Mouse (Mus musculus): ENCODE data around the gene Mnd1. TPM values are rescaled to one million over a fixed set of nuclear protein-coding genes. Genes with fewer than 3 reads are reported as not detected.
A peak's percentile ranks its signal among the peaks of the same experiment; 100 is the strongest.

Mnd1 gene
- polyA plus RNA-seq (2014; fragmentation: Nextera tagmentation; extraction: Ambion mirVana), result 14.6 and 16.6 TPM in 2 replicates

DNA sequence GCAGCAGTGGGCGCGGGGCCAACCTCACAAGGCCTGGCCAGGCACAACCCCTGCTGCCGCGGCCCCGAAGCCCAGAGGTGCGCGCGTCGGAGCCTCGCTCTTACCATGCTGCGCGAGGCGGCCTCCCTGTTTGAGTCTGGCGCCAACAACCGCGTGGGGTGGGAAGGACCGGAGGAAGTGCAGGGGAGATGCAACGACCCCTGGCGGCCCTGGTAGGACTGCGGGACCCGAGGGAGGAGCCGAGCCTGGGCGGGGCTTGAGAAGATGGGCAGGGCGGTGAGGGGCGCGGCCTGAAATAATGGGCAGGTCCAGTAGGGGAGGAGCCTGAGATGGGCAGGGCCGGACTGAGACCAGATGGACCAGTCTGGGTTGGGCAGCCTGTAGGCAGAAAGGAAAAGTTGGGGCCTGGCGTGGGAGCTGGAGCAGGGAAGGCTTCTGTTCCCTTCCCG, at the start of gene Mnd1:
TSS of gene Mnd1 (minus strand) at position 229 of the 449 bp plus-strand sequence.
- H3K9ac ChIP-seq (ENCODE audit: low read length), result peak within 1 kb of the TSS; percentile 76
- no peaks in the 10 kb centered on the region for H3K9me3 ChIP-seq (ENCODE audit: control insufficient read depth, low read length)
- H3K27me3 ChIP-seq (ENCODE audit: control insufficient read depth, insufficient read depth, low read length), result no peaks in the 10 kb centered on the region
- H3K4me1 ChIP-seq (ENCODE audit: control insufficient read depth, insufficient read depth, low read length), result peaks cover 3% of the 10 kb centered on the region; the same call in 1 of the 2 replicates
- DNase-seq (ENCODE audit: low spot score) (peak; percentile 100), ATAC-seq (ENCODE audit: insufficient number of reproducible peaks, low FRiP score, low TSS enrichment, low read depth) (peak; percentile 98)
- H3K36me3 ChIP-seq (ENCODE audit: control insufficient read depth, insufficient read depth, low read length), result no peaks in the 10 kb centered on the region
- peak within 1 kb of the TSS; percentile 92 for H3K4me2 ChIP-seq (ENCODE audit: low read depth, severe bottlenecking)
- peak within 1 kb of the TSS; percentile 84 for H3K27ac ChIP-seq (replicated peaks; ENCODE audit: low read depth, low read length)
- peak within 1 kb of the TSS; percentile 44 for H3K4me3 ChIP-seq (ENCODE audit: low read depth, low read length)
- 0% methylated on average over 29 of the region's 29 CpGs for WGBS

DNA sequence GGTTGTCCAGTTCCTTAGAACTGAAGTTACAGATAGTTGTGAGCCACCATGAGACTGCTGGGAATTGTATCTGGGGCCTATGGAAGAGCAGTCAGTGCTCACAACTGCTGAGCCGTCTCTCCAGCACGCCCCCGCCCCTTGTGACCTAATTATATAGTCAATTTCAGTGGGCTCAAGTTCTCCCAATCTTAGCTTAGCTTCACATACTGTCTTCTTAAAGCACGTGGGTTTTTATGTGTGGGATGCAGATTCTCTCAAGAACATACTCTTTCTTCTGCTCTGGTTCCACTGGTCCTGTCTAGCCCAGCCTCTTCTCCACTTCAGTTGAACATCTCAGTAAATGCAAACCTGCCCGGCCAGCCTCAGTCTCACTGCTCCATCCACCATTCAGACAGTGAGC, 49.1 kb upstream of the Mnd1 start:
- H3K4me1 ChIP-seq (ENCODE audit: control insufficient read depth, insufficient read depth, low read length), result no peaks in the 10 kb centered on the region
- no peak for DNase-seq (ENCODE audit: low spot score)
- H3K4me2 ChIP-seq (ENCODE audit: low read depth, severe bottlenecking), result no peak overlapping the region
- no peak for ATAC-seq (ENCODE audit: insufficient number of reproducible peaks, low FRiP score, low TSS enrichment, low read depth)
- no peak overlapping the region for H3K27ac ChIP-seq (replicated peaks; ENCODE audit: low read depth, low read length)
- no peaks in the 10 kb centered on the region for H3K36me3 ChIP-seq (ENCODE audit: control insufficient read depth, insufficient read depth, low read length)
- H3K9ac ChIP-seq (ENCODE audit: low read length), result no peak overlapping the region
- no peak overlapping the region for H3K4me3 ChIP-seq (ENCODE audit: low read depth, low read length)
- no peaks in the 10 kb centered on the region for H3K27me3 ChIP-seq (ENCODE audit: control insufficient read depth, insufficient read depth, low read length)
- 81% methylated on average over 5 of the region's 5 CpGs for whole genome bisulfite sequencing
- no peaks in the 10 kb centered on the region for H3K9me3 ChIP-seq (ENCODE audit: control insufficient read depth, low read length)

DNA sequence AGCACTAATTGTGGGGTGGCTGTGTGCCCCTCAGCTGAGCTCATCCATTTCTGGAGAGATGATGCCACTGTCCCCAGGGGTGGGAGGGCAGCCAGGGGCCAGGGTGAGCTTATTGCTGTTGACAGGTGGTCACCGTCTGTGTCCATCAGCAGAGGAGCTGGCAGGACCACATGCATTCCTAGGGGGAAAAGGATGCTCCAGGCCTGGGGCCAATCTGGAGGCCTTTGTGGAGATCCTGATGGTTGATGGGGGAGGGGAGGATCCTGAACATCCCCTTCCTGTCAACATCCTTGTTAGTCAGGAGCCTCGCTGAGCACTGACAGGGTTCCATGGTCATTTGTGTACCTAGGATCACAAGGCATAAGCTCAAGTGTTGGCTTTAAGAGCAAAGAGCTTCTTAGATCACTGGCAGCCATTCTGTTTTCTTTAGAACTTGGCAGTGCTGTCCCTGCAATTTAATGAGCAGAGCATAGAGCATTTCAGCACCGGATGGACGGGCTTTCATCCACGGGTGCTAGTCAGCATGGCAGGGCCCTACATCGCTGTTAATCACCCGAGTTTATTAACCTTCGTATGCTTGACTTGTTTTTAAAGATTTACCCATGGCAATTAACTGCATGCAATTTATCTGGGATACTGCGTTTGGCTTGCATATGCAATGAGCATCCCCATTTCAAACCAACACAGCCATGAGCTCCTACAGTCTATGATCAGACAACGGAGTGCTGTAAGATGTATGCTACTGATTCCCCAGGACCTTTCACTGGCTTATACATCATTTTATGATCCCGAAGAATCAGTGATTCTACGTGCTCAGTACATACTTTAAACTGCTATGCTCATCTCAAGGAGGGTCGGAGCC, 45.2 kb upstream of the Mnd1 start:
- Histone ChIP-seq H3K4me2 (ENCODE audit: low read depth, severe bottlenecking) (no peak overlapping the region), H3K36me3 (ENCODE audit: control insufficient read depth, insufficient read depth, low read length) (no peaks in the 10 kb centered on the region), H3K27me3 (ENCODE audit: control insufficient read depth, insufficient read depth, low read length) (no peaks in the 10 kb centered on the region), H3K9ac (ENCODE audit: low read length) (no peak overlapping the region), H3K4me3 (ENCODE audit: low read depth, low read length) (no peak overlapping the region), H3K9me3 (ENCODE audit: control insufficient read depth, low read length) (no peaks in the 10 kb centered on the region), H3K4me1 (ENCODE audit: control insufficient read depth, insufficient read depth, low read length) (no peaks in the 10 kb centered on the region), H3K27ac (replicated peaks; ENCODE audit: low read depth, low read length) (no peak overlapping the region)
- DNase-seq (ENCODE audit: low spot score), result no peak
- no peak for ATAC-seq (ENCODE audit: insufficient number of reproducible peaks, low FRiP score, low TSS enrichment, low read depth)
- 76% methylated on average over 13 of the region's 13 CpGs for WGBS

DNA sequence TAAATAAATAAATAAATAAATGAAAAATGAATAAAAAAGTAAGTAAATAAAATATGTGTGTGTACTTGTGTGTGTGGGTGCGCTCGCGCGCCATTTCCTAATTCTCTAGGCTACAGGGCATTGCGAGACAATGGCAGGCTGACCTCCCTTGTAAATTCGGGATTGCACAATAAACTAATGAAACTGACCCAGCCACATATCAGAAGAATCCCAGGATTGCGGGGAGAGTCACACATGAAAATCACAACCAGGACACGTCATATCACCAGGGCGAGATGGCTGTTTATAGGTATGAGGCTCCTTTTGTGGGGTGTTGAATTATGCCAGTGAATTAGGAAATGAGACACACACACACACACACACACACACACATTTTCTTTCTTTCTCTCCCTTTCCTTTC, 43.9 kb upstream of the Mnd1 start:
- no peak overlapping the region for H3K27ac ChIP-seq (replicated peaks; ENCODE audit: low read depth, low read length)
- no peaks in the 10 kb centered on the region for H3K27me3 ChIP-seq (ENCODE audit: control insufficient read depth, insufficient read depth, low read length)
- H3K4me2 ChIP-seq (ENCODE audit: low read depth, severe bottlenecking), result no peak overlapping the region
- 95% methylated on average over 9 of the region's 9 CpGs for WGBS
- no peaks in the 10 kb centered on the region for H3K4me1 ChIP-seq (ENCODE audit: control insufficient read depth, insufficient read depth, low read length)
- H3K9ac ChIP-seq (ENCODE audit: low read length), result no peak overlapping the region
- H3K36me3 ChIP-seq (ENCODE audit: control insufficient read depth, insufficient read depth, low read length), result no peaks in the 10 kb centered on the region
- no peak overlapping the region for H3K4me3 ChIP-seq (ENCODE audit: low read depth, low read length)
- no peaks in the 10 kb centered on the region for H3K9me3 ChIP-seq (ENCODE audit: control insufficient read depth, low read length)
- no peak for DNase-seq (ENCODE audit: low spot score)
- ATAC-seq (ENCODE audit: insufficient number of reproducible peaks, low FRiP score, low TSS enrichment, low read depth), result no peak

DNA sequence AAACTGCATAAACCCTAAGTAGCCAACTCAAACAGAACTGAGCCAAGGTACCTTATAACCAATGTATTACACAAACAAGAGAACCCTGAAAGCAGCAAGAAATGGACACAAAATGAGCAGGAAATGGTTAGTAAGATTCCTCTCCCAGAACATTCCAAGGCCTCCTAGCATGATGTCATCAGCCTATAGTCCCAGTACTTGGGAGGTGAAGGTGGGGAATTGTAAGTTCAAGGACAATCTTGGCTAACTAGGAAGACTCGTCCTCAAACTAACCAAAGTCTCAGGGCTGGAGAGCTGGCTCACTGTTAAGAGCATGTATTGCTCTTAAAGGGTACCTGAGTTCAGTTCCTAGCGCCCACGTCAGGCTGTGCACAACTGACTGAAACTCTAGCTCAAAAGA, 42.6 kb upstream of the Mnd1 start:
- no peaks in the 10 kb centered on the region for H3K27me3 ChIP-seq (ENCODE audit: control insufficient read depth, insufficient read depth, low read length)
- no peak overlapping the region for H3K4me3 ChIP-seq (ENCODE audit: low read depth, low read length)
- H3K9ac ChIP-seq (ENCODE audit: low read length), result no peak overlapping the region
- no peak overlapping the region for H3K27ac ChIP-seq (replicated peaks; ENCODE audit: low read depth, low read length)
- WGBS, result 95% methylated on average over 3 of the region's 3 CpGs
- DNase-seq (ENCODE audit: low spot score) (no peak), ATAC-seq (ENCODE audit: insufficient number of reproducible peaks, low FRiP score, low TSS enrichment, low read depth) (no peak)
- no peaks in the 10 kb centered on the region for H3K4me1 ChIP-seq (ENCODE audit: control insufficient read depth, insufficient read depth, low read length)
- H3K36me3 ChIP-seq (ENCODE audit: control insufficient read depth, insufficient read depth, low read length), result no peaks in the 10 kb centered on the region
- no peaks in the 10 kb centered on the region for H3K9me3 ChIP-seq (ENCODE audit: control insufficient read depth, low read length)
- H3K4me2 ChIP-seq (ENCODE audit: low read depth, severe bottlenecking), result no peak overlapping the region

DNA sequence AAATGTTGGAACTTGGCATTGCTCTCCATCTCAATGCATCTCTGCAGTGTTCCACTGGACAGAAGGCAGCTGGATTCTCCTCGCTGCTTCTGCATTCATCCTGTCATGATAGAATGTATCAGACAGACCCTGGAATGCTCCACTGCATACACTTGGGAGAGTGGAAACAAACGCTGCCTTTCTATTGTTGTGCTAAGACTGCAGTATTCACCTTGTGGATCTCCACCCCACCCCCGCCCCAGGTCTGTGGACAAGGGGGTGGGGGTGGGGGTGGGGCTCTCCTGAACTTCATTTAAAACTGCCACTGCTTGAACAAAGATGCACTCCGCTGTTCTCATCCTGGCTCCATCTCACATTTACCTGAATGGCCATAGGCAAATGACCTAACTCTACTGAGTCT, 38.3 kb upstream of the Mnd1 start:
- ATAC-seq (ENCODE audit: insufficient number of reproducible peaks, low FRiP score, low TSS enrichment, low read depth) (no peak), DNase-seq (ENCODE audit: low spot score) (no peak)
- WGBS, result 77% methylated on average over 4 of the region's 4 CpGs
- no peak overlapping the region for H3K4me3 ChIP-seq (ENCODE audit: low read depth, low read length)
- H3K36me3 ChIP-seq (ENCODE audit: control insufficient read depth, insufficient read depth, low read length), result no peaks in the 10 kb centered on the region
- no peak overlapping the region for H3K4me2 ChIP-seq (ENCODE audit: low read depth, severe bottlenecking)
- H3K27me3 ChIP-seq (ENCODE audit: control insufficient read depth, insufficient read depth, low read length), result peaks cover 14% of the 10 kb centered on the region
- H3K27ac ChIP-seq (replicated peaks; ENCODE audit: low read depth, low read length), result no peak overlapping the region
- H3K9ac ChIP-seq (ENCODE audit: low read length), result no peak overlapping the region
- no peaks in the 10 kb centered on the region for H3K9me3 ChIP-seq (ENCODE audit: control insufficient read depth, low read length)
- peaks cover 5% of the 10 kb centered on the region for H3K4me1 ChIP-seq (ENCODE audit: control insufficient read depth, insufficient read depth, low read length)

DNA sequence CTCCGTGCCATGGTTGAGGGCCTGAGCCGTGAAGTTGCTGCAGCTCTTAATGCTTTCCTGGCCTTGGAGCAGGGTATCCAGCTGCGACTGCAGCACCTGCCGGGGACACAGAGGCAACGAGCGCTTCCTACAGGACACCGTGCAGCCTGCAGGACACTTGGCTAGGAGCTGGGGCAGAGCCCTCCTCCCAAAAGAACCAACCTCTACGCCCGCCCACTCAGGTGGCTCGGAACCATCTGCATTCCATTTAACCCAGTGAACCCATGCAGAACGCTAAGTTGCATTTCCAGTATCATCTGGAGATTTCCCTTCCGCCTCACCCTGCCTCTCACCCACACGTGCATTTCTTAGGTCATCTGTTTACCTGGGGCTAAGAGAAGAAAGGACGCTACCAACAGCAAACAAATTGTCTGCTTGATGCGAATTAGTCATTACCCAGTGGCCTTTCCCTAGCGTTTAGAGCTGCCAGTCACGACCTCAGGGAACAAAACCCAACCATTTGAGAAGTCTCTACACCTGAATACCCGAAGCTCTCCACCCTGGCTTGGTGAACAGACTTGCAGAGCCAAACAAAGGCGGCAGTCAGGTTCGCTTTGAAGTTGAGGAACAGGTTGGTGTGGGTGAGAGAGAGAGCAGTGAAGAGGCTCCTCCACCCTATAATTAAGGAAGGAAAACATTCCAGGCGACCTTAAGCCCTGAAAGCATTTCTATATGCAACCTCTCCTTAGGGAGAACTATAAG, 35.7 kb upstream of the Mnd1 start:
- Histone ChIP-seq H3K9ac (ENCODE audit: low read length) (no peak overlapping the region), H3K36me3 (ENCODE audit: control insufficient read depth, insufficient read depth, low read length) (no peaks in the 10 kb centered on the region), H3K4me3 (ENCODE audit: low read depth, low read length) (peak overlapping the region; percentile 28), H3K9me3 (ENCODE audit: control insufficient read depth, low read length) (no peaks in the 10 kb centered on the region), H3K4me1 (ENCODE audit: control insufficient read depth, insufficient read depth, low read length) (peaks cover 5% of the 10 kb centered on the region), H3K4me2 (ENCODE audit: low read depth, severe bottlenecking) (peak overlapping the region; percentile 36), H3K27ac (replicated peaks; ENCODE audit: low read depth, low read length) (no peak overlapping the region), H3K27me3 (ENCODE audit: control insufficient read depth, insufficient read depth, low read length) (peaks cover 14% of the 10 kb centered on the region)
- peak; percentile 42 for DNase-seq (ENCODE audit: low spot score)
- 39% methylated on average over 21 of the region's 21 CpGs for WGBS
- ATAC-seq (ENCODE audit: insufficient number of reproducible peaks, low FRiP score, low TSS enrichment, low read depth), result no peak

DNA sequence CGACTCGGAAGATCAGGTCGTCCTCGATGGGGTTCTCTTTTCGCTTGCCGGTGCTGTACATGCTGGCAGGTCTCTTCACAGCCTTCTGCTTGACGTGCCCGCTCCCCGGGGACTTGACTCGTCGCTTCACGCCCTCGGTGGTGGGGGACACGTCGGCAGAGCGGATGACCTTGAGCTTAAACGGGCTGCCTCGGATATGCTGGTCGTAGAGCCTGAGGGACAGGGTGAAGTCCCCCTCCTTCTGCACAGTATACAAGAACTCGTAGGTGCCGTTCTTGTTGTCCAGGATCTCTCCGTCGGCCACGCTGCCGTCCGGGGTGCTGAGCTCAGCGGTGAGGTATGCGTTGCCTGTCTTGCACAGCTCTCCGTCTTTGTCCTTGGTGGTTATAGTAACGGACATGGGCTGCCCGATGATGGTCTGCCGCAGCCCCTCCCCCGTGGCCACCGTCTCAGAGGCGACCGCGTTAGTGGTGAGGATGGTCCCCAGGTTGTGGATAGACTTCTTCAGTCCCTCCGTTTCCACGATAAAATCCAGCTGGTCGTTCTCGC, 35.0 kb upstream of the Mnd1 start:
- WGBS, result 8% methylated on average over 41 of the region's 41 CpGs
- Histone ChIP-seq H3K27ac (replicated peaks; ENCODE audit: low read depth, low read length) (no peak overlapping the region), H3K36me3 (ENCODE audit: control insufficient read depth, insufficient read depth, low read length) (no peaks in the 10 kb centered on the region)

More for the DNA sequence above, 35.0 kb upstream of the Mnd1 start:
- Histone ChIP-seq H3K4me3 (ENCODE audit: low read depth, low read length) (peak overlapping the region; percentile 28), H3K4me1 (ENCODE audit: control insufficient read depth, insufficient read depth, low read length) (peaks cover 5% of the 10 kb centered on the region), H3K4me2 (ENCODE audit: low read depth, severe bottlenecking) (peak overlapping the region; percentile 36), H3K9me3 (ENCODE audit: control insufficient read depth, low read length) (no peaks in the 10 kb centered on the region), H3K9ac (ENCODE audit: low read length) (no peak overlapping the region), H3K27me3 (ENCODE audit: control insufficient read depth, insufficient read depth, low read length) (peaks cover 14% of the 10 kb centered on the region)
- DNase-seq (ENCODE audit: low spot score) (peak; percentile 49), ATAC-seq (ENCODE audit: insufficient number of reproducible peaks, low FRiP score, low TSS enrichment, low read depth) (peak; percentile 51; the same call in 1 of the 2 replicates)
